Mouse (Mus musculus): ENCODE measurements around the gene Zfp651.

Zfp651 gene

GRCm38 (mm10) chr9:121819073-121819770, 60.1 kb downstream of the Zfp651 start:
- no peak for DNase-seq

GRCm38 (mm10) chr9:121819771-121820471, 60.8 kb downstream of the Zfp651 start:
- no peak for DNase-seq

GRCm38 (mm10) chr9:121820765-121821164, 61.6 kb downstream of the Zfp651 start:
- no peak for DNase-seq

Data from right cerebral cortex, postnatal 25 days (tissue).